Mouse (Mus musculus) heart, adult 2 months (tissue): Measurements from ENCODE around the gene Cldn22.

Experiments used
- CTCF ChIP-seq: fragments of 200-600 bp; IDR thresholded peaks from 2 replicates; pipeline ENCODE4 v1.8.1; 2022; ENCODE audit warnings: antibody characterized with exemption, mild to moderate bottlenecking, moderate library complexity
- EP300 ChIP-seq: fragments of 200-500 bp; IDR thresholded peaks from 2 replicates; pipeline ENCODE4 v1.6.1; 2011; ENCODE audit warnings: low read depth, low read length, control low read depth; ENCODE audit not compliant: insufficient read depth
- POLR2A ChIP-seq: fragments of 200-500 bp; IDR thresholded peaks from 2 replicates; pipeline ENCODE4 v1.6.1; 2011; ENCODE audit warnings: mild to moderate bottlenecking, low read depth, low read length, control low read depth; ENCODE audit not compliant: insufficient read depth

DNA sequence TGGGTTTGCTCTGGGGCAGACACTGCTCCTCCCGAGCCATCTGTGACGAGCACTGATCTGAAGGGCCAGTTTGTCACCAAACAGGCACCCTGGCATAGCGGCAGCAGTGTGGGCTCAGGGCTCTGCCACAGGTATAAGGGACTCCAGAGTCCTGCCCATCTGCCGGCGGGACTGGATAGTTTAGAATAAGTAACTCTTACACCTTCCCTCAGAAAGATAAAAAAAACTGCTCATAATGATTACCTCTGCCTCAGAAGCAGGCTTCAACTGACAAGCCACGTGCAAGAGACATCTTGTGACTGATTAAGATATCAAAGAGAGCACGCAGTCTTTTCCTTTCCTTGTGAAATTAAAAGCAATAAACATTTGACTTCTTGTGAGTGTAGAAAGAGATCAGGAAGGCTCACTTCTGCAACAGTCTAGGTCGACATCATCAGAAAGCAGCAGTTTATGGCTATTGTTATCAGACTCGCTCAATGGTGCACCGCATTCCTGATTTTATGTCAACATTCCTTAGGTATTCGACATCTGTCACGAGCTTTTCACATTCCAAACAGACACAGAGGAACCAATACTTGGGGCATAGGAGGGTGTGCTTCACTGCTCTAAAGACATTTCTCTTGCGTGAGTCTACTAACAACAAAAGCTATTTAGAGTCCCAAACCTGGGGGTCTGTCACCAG, 50.4 kb downstream of the Cldn22 start:
- no peak for TF ChIP-seq POLR2A
- no peak for TF ChIP-seq CTCF
- no peak for TF ChIP-seq EP300
